Mouse (Mus musculus): ENCODE measurements at regions not wholly inside any gene's neighbourhood (a gene's known extent, or its start where the extent isn't known, plus 50 kb on each side); places are given as distances from the start of the nearest gene placed in this dataset.

- DNase-seq (ENCODE audit: low read depth in 3 of 3, low spot score in 3 of 3) (no peak), ATAC-seq (ENCODE audit: insufficient read depth) (no peak)
- H3K36me3 ChIP-seq (replicated peaks; ENCODE audit: control insufficient read depth, insufficient read depth, low read depth), result no peaks in the 10 kb centered on the region
- H3K4me3 ChIP-seq (ENCODE audit: insufficient read depth in 1 of 2, low read depth in 2 of 2, low read length in 2 of 2), result no peak overlapping the region
- H3K9me3 ChIP-seq (ENCODE audit: control insufficient read depth, low read length), result no peaks in the 10 kb centered on the region
- H3K9ac ChIP-seq (replicated peaks), result no peak overlapping the region
- H3K4me2 ChIP-seq (ENCODE audit: low read depth), result no peak overlapping the region
- H3K27ac ChIP-seq, result no peak overlapping the region
- 65% methylated on average over 8 of the region's 8 CpGs for WGBS (ENCODE audit: insufficient replicate concordance)
- TF ChIP-seq CTCF (IDR thresholded peaks at IDR 0.05; ENCODE audit: low read depth) (no peak), EP300 (IDR thresholded peaks at IDR 0.05; ENCODE audit: low read depth) (no peak)
- no peaks in the 10 kb centered on the region for H3K4me1 ChIP-seq (replicated peaks; ENCODE audit: control insufficient read depth in 2 of 2, insufficient read depth in 2 of 2, low read length in 1 of 2)
- H3K27me3 ChIP-seq (ENCODE audit: control insufficient read depth, insufficient read depth, low read length), result no peaks in the 10 kb centered on the region
Observed at GRCm38 (mm10) chr1:163560276-163560943, 156.9 kb upstream of the Gorab start.

- Histone ChIP-seq H3K4me3 (ENCODE audit: insufficient read depth in 1 of 2, low read depth in 2 of 2, low read length in 2 of 2) (no peak overlapping the region), H3K27me3 (ENCODE audit: control insufficient read depth, insufficient read depth, low read length) (no peaks in the 10 kb centered on the region), H3K27ac (no peak overlapping the region), H3K4me2 (ENCODE audit: low read depth) (no peak overlapping the region), H3K9me3 (ENCODE audit: control insufficient read depth, low read length) (no peaks in the 10 kb centered on the region), H3K36me3 (replicated peaks; ENCODE audit: control insufficient read depth, insufficient read depth, low read depth) (no peaks in the 10 kb centered on the region), H3K4me1 (replicated peaks; ENCODE audit: control insufficient read depth in 2 of 2, insufficient read depth in 2 of 2, low read length in 1 of 2) (no peaks in the 10 kb centered on the region), H3K9ac (replicated peaks) (no peak overlapping the region)
- TF ChIP-seq EP300 (IDR thresholded peaks at IDR 0.05; ENCODE audit: low read depth) (no peak), CTCF (IDR thresholded peaks at IDR 0.05; ENCODE audit: low read depth) (no peak)
- ATAC-seq (ENCODE audit: insufficient read depth), result no peak
- DNase-seq (ENCODE audit: low read depth in 3 of 3, low spot score in 3 of 3), result no peak
- WGBS (ENCODE audit: insufficient replicate concordance), result 62% methylated on average over 7 of the region's 7 CpGs
Observed at GRCm38 (mm10) chr1:163557875-163558274, 154.4 kb upstream of the Gorab start.

DNA sequence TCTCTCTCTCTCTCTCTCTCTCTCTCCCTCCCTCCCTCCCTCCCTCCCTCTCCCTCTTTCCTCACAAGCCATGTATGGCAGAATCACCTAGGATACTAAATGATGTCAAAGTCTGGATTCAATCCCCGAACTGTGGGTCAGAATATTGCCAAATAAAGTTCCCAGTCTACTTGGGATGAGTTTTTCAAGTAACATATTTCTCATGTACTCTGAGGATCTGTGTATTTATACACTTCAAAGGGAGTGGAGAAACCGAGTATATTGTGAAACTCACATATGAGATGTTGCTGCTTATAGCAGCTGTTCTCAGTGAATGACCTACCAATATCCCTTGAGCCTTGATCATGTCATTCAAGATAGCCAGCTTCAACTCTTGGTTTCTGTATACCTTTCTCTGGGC lies 151.7 kb upstream of the Gorab start:
- Histone ChIP-seq H3K9me3 (ENCODE audit: control insufficient read depth, low read length) (no peaks in the 10 kb centered on the region), H3K4me3 (ENCODE audit: insufficient read depth in 1 of 2, low read depth in 2 of 2, low read length in 2 of 2) (no peak overlapping the region), H3K9ac (replicated peaks) (no peak overlapping the region), H3K27ac (no peak overlapping the region), H3K4me1 (replicated peaks; ENCODE audit: control insufficient read depth in 2 of 2, insufficient read depth in 2 of 2, low read length in 1 of 2) (no peaks in the 10 kb centered on the region), H3K4me2 (ENCODE audit: low read depth) (no peak overlapping the region), H3K27me3 (ENCODE audit: control insufficient read depth, insufficient read depth, low read length) (no peaks in the 10 kb centered on the region), H3K36me3 (replicated peaks; ENCODE audit: control insufficient read depth, insufficient read depth, low read depth) (no peaks in the 10 kb centered on the region)
- no peak for DNase-seq (ENCODE audit: low read depth in 3 of 3, low spot score in 3 of 3)
- 32% methylated on average over 2 of the region's 2 CpGs for WGBS (ENCODE audit: insufficient replicate concordance)
- no peak for TF ChIP-seq EP300 (IDR thresholded peaks at IDR 0.05; ENCODE audit: low read depth)
- no peak for TF ChIP-seq CTCF (IDR thresholded peaks at IDR 0.05; ENCODE audit: low read depth)
- ATAC-seq (ENCODE audit: insufficient read depth), result no peak

DNA sequence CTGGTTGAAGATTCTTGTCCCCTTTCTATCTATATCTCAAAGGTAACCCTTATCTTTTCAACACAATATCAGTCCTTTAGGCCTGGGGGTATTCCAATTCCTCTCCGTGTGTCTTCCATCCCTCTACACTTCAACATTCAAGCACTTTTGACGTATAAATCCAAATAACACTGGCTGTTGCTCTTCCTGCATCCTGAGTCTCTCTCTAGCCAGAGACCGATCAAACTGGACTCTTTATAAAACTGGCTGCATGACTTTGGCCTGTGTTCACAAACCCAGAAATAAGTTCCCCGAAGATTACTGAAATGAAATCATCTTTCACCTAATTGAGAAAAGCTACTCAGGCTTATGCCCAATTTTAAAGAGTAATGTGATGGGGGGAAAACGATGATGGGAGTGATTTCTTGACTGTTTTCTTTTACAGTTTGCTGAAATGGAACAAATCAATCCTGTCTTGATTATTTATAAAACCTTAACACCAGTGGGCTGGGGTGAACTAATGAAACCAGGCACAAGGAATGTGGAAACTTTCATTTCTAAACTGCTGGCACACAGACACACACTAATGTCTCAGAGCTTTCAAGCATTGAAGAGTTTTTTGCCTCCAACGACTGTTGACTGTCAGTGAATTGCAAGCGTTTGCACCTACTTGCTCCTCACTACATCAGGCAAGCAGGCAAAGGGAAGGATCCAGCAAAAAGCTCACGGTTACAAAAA lies 135.5 kb upstream of the Gorab start:
- H3K27me3 ChIP-seq (ENCODE audit: control insufficient read depth, insufficient read depth, low read length), result no peaks in the 10 kb centered on the region
- H3K9ac ChIP-seq (replicated peaks), result no peak overlapping the region
- H3K9me3 ChIP-seq (ENCODE audit: control insufficient read depth, low read length), result no peaks in the 10 kb centered on the region
- no peaks in the 10 kb centered on the region for H3K4me1 ChIP-seq (replicated peaks; ENCODE audit: control insufficient read depth in 2 of 2, insufficient read depth in 2 of 2, low read length in 1 of 2)
- 63% methylated on average over 8 of the region's 8 CpGs for WGBS (ENCODE audit: insufficient replicate concordance)
- no peak overlapping the region for H3K4me3 ChIP-seq (ENCODE audit: insufficient read depth in 1 of 2, low read depth in 2 of 2, low read length in 2 of 2)
- no peaks in the 10 kb centered on the region for H3K36me3 ChIP-seq (replicated peaks; ENCODE audit: control insufficient read depth, insufficient read depth, low read depth)
- H3K4me2 ChIP-seq (ENCODE audit: low read depth), result no peak overlapping the region
- DNase-seq (ENCODE audit: low read depth in 3 of 3, low spot score in 3 of 3) (no peak), ATAC-seq (ENCODE audit: insufficient read depth) (no peak)
- TF ChIP-seq CTCF (IDR thresholded peaks at IDR 0.05; ENCODE audit: low read depth) (no peak), EP300 (IDR thresholded peaks at IDR 0.05; ENCODE audit: low read depth) (no peak)
- H3K27ac ChIP-seq, result no peak overlapping the region

GRCm38 (mm10) chr1:163530563-163530962 lies 127.1 kb upstream of the Gorab start:
- no peaks in the 10 kb centered on the region for H3K4me1 ChIP-seq (replicated peaks; ENCODE audit: control insufficient read depth in 2 of 2, insufficient read depth in 2 of 2, low read length in 1 of 2)

More at GRCm38 (mm10) chr1:163530563-163530962, 127.1 kb upstream of the Gorab start:
- WGBS (ENCODE audit: insufficient replicate concordance), result 70% methylated on average over 4 of the region's 4 CpGs
- no peak overlapping the region for H3K27ac ChIP-seq
- no peak for ATAC-seq (ENCODE audit: insufficient read depth)
- no peak overlapping the region for H3K4me2 ChIP-seq (ENCODE audit: low read depth)
- DNase-seq (ENCODE audit: low read depth in 3 of 3, low spot score in 3 of 3), result no peak
- H3K27me3 ChIP-seq (ENCODE audit: control insufficient read depth, insufficient read depth, low read length), result no peaks in the 10 kb centered on the region
- no peak overlapping the region for H3K9ac ChIP-seq (replicated peaks)
- no peaks in the 10 kb centered on the region for H3K9me3 ChIP-seq (ENCODE audit: control insufficient read depth, low read length)
- no peaks in the 10 kb centered on the region for H3K36me3 ChIP-seq (replicated peaks; ENCODE audit: control insufficient read depth, insufficient read depth, low read depth)
- no peak for TF ChIP-seq CTCF (IDR thresholded peaks at IDR 0.05; ENCODE audit: low read depth)
- no peak for TF ChIP-seq EP300 (IDR thresholded peaks at IDR 0.05; ENCODE audit: low read depth)
- H3K4me3 ChIP-seq (ENCODE audit: insufficient read depth in 1 of 2, low read depth in 2 of 2, low read length in 2 of 2), result no peak overlapping the region
